Mouse (Mus musculus): ENCODE data around the gene Dlat. TPM values are rescaled to one million over a fixed set of nuclear protein-coding genes. Genes with fewer than 3 reads are reported as not detected.

Gene Dlat
- total RNA-seq, 4 experiments from 2014 or later, result 333 to 412 (median 402) TPM

DNA sequence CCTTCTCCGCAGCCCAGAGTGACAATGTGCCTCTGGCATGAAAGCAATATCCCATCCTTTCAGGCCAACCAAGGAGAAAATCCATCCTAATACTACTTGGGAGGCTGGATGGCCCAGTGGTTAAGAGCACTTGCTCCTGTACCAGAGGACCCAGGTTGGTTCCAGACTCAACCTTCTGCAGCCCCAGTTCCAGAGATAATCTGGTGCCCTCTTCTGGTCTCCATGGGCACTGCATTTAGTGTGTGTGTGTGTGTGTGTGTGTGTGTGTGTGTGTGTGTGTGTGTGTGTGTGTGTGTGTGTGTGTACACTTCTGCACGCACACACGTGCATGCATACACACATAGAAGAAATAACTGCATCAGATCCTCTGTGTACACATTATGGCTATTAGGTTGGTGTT, 66.0 kb downstream of the Dlat start:
- DNase-seq (ENCODE audit: low spot score), result no peak

DNA sequence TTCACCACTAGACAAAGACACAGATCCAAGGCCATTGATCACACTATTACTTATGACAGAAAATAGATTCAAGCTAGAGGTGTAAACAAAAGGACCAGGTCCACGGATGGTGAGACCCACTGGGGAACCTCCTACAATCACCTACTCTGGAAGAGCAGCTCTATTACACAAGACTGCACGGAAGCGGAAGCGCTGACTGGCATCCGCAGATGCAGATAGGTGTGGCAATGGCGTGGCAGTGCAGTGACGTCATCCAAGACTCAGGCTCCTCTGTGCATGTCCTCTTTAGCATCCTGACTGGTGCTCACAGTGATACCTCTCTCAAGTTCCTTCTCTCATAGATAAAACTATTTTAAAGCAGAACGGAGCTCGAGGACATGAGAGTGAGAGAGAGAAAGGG, 66.6 kb downstream of the Dlat start:
- DNase-seq (ENCODE audit: low spot score), result no peak

DNA sequence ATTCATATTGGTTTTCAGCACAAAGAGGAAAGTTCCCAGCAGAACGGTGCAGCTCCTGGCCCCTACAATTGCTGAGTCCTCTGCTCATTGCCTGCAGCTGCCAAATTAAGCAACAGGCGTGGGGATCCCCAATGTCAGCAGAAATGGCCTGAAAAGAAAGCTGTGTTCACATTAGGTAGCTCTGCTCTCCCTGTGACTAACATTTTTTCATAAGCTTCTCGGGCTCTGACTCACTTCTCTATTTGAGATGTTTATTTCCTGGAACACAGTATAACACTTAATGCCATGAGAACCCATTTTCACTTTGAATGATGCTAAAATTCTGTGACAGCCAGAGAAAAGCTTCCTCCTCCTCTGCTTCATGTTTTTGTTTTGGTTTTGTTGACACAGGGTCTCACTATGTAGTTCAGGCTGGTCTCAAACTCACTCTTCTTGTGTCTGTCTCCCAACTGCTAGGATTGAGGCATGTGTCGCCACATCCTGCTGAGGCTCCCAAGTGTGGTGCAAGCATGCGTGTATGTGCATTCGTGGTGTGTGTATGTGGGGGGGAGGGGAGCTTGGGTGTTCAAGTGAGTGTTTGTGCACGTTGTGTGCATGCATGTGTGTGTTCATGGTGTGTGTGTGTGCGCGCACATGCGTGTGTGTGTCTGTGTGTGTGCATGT, 68.6 kb downstream of the Dlat start:
- DNase-seq (ENCODE audit: low spot score), result no peak

DNA sequence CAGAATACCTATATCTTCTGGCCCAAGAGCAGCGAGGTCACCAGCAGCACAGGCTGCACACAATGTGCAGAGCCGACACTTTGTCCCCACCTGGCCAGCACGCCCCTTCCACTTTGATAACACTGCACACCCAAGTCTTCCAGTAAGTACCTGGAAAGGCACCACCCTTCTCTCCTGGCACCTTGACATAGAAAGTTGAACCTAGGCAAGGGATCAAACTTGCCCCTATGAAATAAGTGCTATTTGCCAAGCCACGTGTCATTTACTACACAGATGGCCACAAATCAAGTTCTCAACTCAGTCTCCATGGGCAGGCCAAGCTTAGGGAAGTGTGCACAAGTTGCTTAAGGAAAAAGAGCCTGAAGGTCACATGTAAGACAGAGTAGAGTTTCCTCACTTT, 72.6 kb downstream of the Dlat start:
- no peak for DNase-seq (ENCODE audit: low spot score)

DNA sequence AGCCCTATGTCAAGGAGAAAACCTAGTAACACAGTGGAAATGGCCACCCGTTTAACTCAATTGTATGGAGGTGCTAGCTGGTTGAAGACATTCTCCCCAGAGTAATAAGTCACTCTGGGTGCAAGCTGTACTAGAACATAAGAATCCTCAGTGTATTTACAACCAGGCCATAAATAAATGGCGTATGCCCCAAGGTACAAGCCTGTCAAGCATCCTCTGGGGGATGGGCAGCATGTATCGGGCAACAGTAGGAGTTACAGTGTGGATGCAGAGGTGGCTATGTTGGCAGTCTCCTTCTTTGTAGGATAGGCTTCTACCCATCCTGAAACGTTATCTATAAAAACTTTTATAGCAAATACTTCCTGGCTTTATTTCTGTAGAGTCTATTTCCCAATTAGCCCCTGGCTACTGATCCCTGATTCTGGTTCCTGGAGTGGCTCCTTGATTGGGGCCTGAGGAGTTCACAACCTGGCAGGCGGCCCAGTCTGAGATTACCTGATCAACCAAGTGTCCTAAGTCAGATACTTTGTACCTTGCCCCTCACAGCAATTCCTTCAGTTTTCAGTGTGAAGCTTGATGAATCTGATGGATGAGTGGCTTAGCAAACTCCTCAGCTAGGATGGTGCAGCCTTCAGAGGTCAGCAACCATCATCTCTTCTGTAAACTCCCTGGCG, 74.3 kb downstream of the Dlat start:
- no peak for DNase-seq (ENCODE audit: low spot score)

Other genes starting within 250 kb of the Dlat start
- 1 to 10 TPM in 3 of 4 experiments, under 1 TPM in 1; 0.87 to 2.5 (median 1.8) TPM for gene Plet1, start 165.3 kb downstream of the Dlat start, total RNA-seq (2022)
- 10 to 100 TPM; 30.9 to 41.7 (median 36.7) TPM for gene Pts, start 131.1 kb downstream of the Dlat start, total RNA-seq (2022)
- gene Il18, start 105.0 kb downstream of the Dlat start, total RNA-seq (2022), result 1 to 10 TPM in 3 of 4 experiments, under 1 TPM in 1; 0.54 to 2.0 (median 1.5) TPM
- gene Bco2, start 104.6 kb downstream of the Dlat start, total RNA-seq (2022), result under 1 TPM; 0.24 to 0.50 (median 0.45) TPM
- not detected for gene Tex12, start 98.5 kb downstream of the Dlat start, total RNA-seq (2022)
- gene Sdhd, start 56.0 kb downstream of the Dlat start, total RNA-seq (2022), result 100 to 1,000 TPM; 662 to 705 (median 698) TPM
- 100 to 1,000 TPM; 264 to 310 (median 279) TPM for gene Timm8b, start 55.9 kb downstream of the Dlat start, total RNA-seq (2022)
- gene Pih1d2, start 42.5 kb downstream of the Dlat start, total RNA-seq (2022), result under 1 TPM; 0.38 to 0.63 (median 0.53) TPM
- 10 to 100 TPM; 10.7 to 13.4 (median 11.9) TPM for gene Nkapd1, start 42.3 kb downstream of the Dlat start, total RNA-seq (2022)
- 10 to 100 TPM in 1 of 4 experiments, 1 to 10 TPM in 3; 5.3 to 12.8 (median 6.1) TPM for gene Dixdc1, start 79.7 kb upstream of the Dlat start, total RNA-seq (2022)
- 1 to 10 TPM; 2.8 to 6.4 (median 4.9) TPM for gene 2310030G06Rik, start 86.8 kb upstream of the Dlat start, total RNA-seq (2022)
- gene Cryab, start 91.5 kb upstream of the Dlat start, total RNA-seq (2022), result 1,000 to 10,000 TPM; 3,411 to 4,078 (median 3,658) TPM
- 100 to 1,000 TPM; 150 to 156 (median 152) TPM for gene Hspb2, start 92.6 kb upstream of the Dlat start, total RNA-seq (2022)
- gene Fdxacb1, start 108.5 kb upstream of the Dlat start, total RNA-seq (2022), result 1 to 10 TPM; 4.9 to 6.9 (median 5.1) TPM
- gene Alg9, start 115.2 kb upstream of the Dlat start, total RNA-seq (2022), result 10 to 100 TPM in 3 of 4 experiments, 1 to 10 TPM in 1; 8.2 to 12.5 (median 11.4) TPM
- gene 1110032A03Rik, start 115.7 kb upstream of the Dlat start, total RNA-seq (2022), result 10 to 100 TPM; 12.0 to 15.6 (median 13.6) TPM
- 10 to 100 TPM in 2 of 4 experiments, 1 to 10 TPM in 2; 6.5 to 11.8 (median 9.8) TPM for gene Ppp2r1b, start 185.5 kb upstream of the Dlat start, total RNA-seq (2022)

Data from heart, adult 8-10 months (tissue).